Mouse (Mus musculus) neural tube, embryonic 13.5 days (tissue): ENCODE measurements at regions not wholly inside any gene's neighbourhood (a gene's known extent, or its start where the extent isn't known, plus 50 kb on each side); places are given as distances from the start of the nearest gene placed in this dataset.
A peak's percentile ranks its signal among the peaks of the same experiment; 100 is the strongest.

Experiments
- ATAC-seq: fragments of 200-750 bp; cut with Nextera tagmentation; 2 replicates; pipeline ENCODE4 v1.8.0; 2017; ENCODE audit warnings: low read depth, mild to moderate bottlenecking, moderate TSS enrichment, moderate library complexity
- H3K27ac ChIP-seq: fragments of 300-500 bp; sonication (generic); replicated peaks from 2 replicates; pipeline ENCODE4 v1.5.1; 2015; ENCODE audit warnings: moderate library complexity, mild to moderate bottlenecking, inconsistent platforms
- H3K27me3 ChIP-seq: fragments of 300-500 bp; sonication (generic); 2 replicates; pipeline ENCODE4 v1.6.1; 2015; ENCODE audit warnings: mild to moderate bottlenecking, inconsistent platforms
- H3K36me3 ChIP-seq: fragments of 300-500 bp; sonication (generic); 2 replicates; pipeline ENCODE4 v1.6.1; 2015; ENCODE audit warnings: mild to moderate bottlenecking, inconsistent platforms
- H3K4me1 ChIP-seq: fragments of 300-500 bp; sonication (generic); replicated peaks from 2 replicates; pipeline ENCODE4 v1.6.1; 2015; ENCODE audit warnings: inconsistent platforms
- H3K4me2 ChIP-seq: fragments of 300-500 bp; sonication (generic); 2 replicates; pipeline ENCODE4 v1.6.1; 2015; ENCODE audit warnings: inconsistent platforms, mild to moderate bottlenecking, moderate library complexity
- H3K4me3 ChIP-seq: fragments of 300-500 bp; sonication (generic); 2 replicates; pipeline ENCODE4 v1.5.1; 2015; ENCODE audit warnings: mild to moderate bottlenecking, inconsistent platforms
- H3K9ac ChIP-seq: fragments of 300-500 bp; sonication (generic); 2 replicates; pipeline ENCODE4 v1.6.1; 2015; ENCODE audit warnings: moderate library complexity, mild to moderate bottlenecking, inconsistent platforms
- H3K9me3 ChIP-seq: fragments of 300-500 bp; sonication (generic); 2 replicates; pipeline ENCODE4 v1.6.1; 2016; ENCODE audit warnings: inconsistent platforms
- WGBS: fragments of 180-500 bp; shearing (Covaris S2); methylation state at CpG from one replicate; pipeline ENCODE4 v1.1.7; 2015; 5-methylcytosine and 5-hydroxymethylcytosine counted together

- no peak for ATAC-seq
- 80% methylated on average over 6 of the region's 6 CpGs for WGBS
- H3K4me2 ChIP-seq, result no peak overlapping the region
These were observed 446.5 kb downstream of the Tmem114 start for GRCm38 (mm10) chr16:7978466-7978865.

GRCm38 (mm10) chr16:7951616-7952015 lies 473.3 kb downstream of the Tmem114 start:
- H3K4me1 ChIP-seq, result 0 out of 2 replicates have a peak, but pooled peaks cover under 1% of the 10 kb centered on the region
- no peak overlapping the region for H3K9ac ChIP-seq
- no peaks in the 10 kb centered on the region for H3K27me3 ChIP-seq
- no peak overlapping the region for H3K27ac ChIP-seq
- no peak overlapping the region for H3K4me2 ChIP-seq
- no peaks in the 10 kb centered on the region for H3K9me3 ChIP-seq
- WGBS, result 76% methylated on average over 2 of the region's 2 CpGs
- no peak overlapping the region for H3K4me3 ChIP-seq
- no peaks in the 10 kb centered on the region for H3K36me3 ChIP-seq
- no peak for ATAC-seq

More at GRCm38 (mm10) chr16:7978466-7978865, 446.5 kb downstream of the Tmem114 start:
- Histone ChIP-seq H3K9ac (no peak overlapping the region), H3K4me3 (no peak overlapping the region), H3K27me3 (no peaks in the 10 kb centered on the region), H3K27ac (no peak overlapping the region), H3K9me3 (no peaks in the 10 kb centered on the region), H3K4me1 (0 out of 2 replicates have a peak, but pooled peaks cover 8% of the 10 kb centered on the region), H3K36me3 (no peaks in the 10 kb centered on the region)

DNA sequence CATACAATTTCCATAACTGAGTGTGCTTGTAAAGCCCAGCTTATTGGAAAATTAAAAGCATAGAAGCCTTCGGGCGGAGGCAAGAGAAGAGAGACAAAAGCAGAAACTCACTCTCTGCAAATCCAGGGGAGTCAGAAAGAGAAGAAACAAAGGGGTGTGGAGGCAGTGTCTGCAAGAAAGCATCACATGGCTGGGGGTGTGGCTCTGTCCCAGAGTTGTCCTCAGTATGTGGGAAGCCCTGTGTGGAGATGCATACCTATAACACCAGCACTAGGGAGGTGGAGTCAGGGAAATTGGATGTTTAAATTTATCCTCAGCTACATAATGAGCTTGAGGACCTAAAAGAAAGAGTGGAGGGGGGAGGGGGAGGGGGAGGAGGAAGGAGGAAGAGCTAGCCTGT lies 482.6 kb downstream of the Tmem114 start:
- peaks cover 7% of the 10 kb centered on the region; the same call in 1 of the 2 replicates for H3K4me1 ChIP-seq
- H3K4me2 ChIP-seq, result no peak overlapping the region
- H3K9me3 ChIP-seq, result no peaks in the 10 kb centered on the region
- H3K4me3 ChIP-seq, result no peak overlapping the region
- H3K27me3 ChIP-seq, result no peaks in the 10 kb centered on the region
- H3K27ac ChIP-seq, result no peak overlapping the region
- WGBS, result 81% methylated on average over 2 of the region's 2 CpGs
- no peak overlapping the region for H3K9ac ChIP-seq
- H3K36me3 ChIP-seq, result no peaks in the 10 kb centered on the region
- ATAC-seq, result no peak

DNA sequence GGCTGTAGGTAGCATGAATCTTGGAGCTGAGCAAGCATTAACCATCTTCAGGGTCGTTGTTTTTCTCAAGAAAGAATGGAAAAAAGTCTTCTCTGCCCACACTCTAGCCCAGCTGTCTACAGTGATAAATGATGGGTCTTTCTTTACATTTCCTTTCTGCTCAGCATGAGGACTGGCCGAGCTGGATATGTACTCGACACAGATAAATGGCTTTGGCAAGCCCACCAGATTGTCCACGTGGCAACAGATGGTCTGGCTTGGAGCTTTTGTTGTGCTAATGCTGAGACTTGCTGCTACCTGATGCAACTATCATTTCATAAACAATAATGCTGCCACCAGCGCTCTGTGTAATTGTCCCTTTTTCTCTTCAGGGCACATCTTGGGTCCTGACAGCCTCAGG lies 487.8 kb downstream of the Tmem114 start:
- no peaks in the 10 kb centered on the region; the same call in 1 of the 2 replicates for H3K27me3 ChIP-seq
- no peak overlapping the region for H3K4me2 ChIP-seq
- H3K36me3 ChIP-seq, result no peaks in the 10 kb centered on the region
- no peaks in the 10 kb centered on the region for H3K4me1 ChIP-seq
- H3K4me3 ChIP-seq, result no peak overlapping the region
- 14% methylated on average over 5 of the region's 5 CpGs for WGBS
- no peak overlapping the region for H3K27ac ChIP-seq
- no peak overlapping the region for H3K9ac ChIP-seq
- no peaks in the 10 kb centered on the region for H3K9me3 ChIP-seq
- ATAC-seq, result no peak

DNA sequence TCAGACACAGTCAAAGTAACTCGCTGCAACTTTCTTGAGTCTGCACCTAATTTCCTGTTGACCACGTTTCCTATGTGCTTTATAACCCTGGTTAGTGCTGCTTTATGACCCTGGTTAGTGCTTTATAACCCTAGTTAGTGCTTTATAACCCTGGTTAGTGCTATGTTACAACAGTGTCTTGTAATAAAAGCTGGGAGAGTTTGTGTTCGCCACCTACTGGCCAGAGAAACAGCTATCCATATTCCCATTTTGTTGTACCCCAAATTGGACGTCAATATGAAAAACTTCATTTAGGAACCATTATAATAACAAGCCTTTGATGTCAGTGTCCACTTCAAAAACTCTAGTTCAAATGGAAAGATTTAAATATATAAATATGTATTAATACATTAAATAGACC lies 492.6 kb downstream of the Tmem114 start:
- Histone ChIP-seq H3K36me3 (no peaks in the 10 kb centered on the region), H3K4me1 (0 out of 2 replicates have a peak, but pooled peaks cover 9% of the 10 kb centered on the region), H3K27ac (no peak overlapping the region), H3K9me3 (no peaks in the 10 kb centered on the region), H3K9ac (no peak overlapping the region), H3K4me3 (no peak overlapping the region), H3K27me3 (no peaks in the 10 kb centered on the region; the same call in 1 of the 2 replicates), H3K4me2 (no peak overlapping the region)
- no peak for ATAC-seq
- WGBS, result 14% methylated on average over 4 of the region's 4 CpGs

DNA sequence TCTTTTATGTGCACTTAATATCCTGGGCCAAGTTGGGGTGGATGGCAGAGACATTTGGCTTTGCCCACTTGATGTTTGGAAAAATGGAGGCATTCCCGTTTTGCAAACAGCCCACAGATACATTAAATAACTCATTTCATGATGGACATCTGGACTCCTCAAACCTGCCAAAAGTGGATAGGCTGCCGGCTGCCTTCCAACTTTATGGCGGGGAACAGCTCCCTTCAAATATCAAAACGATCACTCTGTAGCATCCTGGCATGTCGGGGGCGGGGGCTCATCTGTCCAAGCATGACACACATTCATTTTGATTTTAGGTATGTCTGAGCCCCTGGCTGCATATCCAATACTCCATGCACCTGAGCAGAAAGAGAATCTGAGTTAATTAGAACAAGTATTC lies 493.3 kb downstream of the Tmem114 start:
- no peak overlapping the region for H3K9ac ChIP-seq
- ATAC-seq, result no peak
- 77% methylated on average over 6 of the region's 6 CpGs for WGBS
- no peak overlapping the region for H3K4me2 ChIP-seq
- no peak overlapping the region for H3K27ac ChIP-seq
- no peaks in the 10 kb centered on the region for H3K36me3 ChIP-seq
- no peaks in the 10 kb centered on the region for H3K9me3 ChIP-seq
- no peaks in the 10 kb centered on the region; the same call in 1 of the 2 replicates for H3K27me3 ChIP-seq
- H3K4me3 ChIP-seq, result no peak overlapping the region
- 0 out of 2 replicates have a peak, but pooled peaks cover 9% of the 10 kb centered on the region for H3K4me1 ChIP-seq

DNA sequence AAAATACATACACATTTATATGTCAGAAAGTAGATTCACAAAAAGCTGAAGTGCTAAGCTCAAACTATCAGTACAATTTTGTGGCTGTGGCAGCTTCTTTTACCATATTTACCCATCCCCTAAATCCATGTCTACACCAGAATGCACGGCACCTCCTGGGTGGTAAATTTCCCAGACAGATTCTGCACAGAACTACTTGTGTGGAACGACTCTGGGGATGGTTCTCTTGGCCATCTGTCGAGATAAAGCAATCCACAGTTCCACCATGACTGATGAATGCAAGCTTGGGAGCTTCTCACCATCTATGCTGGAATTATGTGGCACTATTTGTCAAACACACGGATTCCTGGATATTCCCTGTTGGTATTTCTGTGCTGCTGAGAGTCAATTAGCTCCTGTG lies 495.8 kb downstream of the Tmem114 start:
- 51% methylated on average over 4 of the region's 4 CpGs for WGBS
- Histone ChIP-seq H3K27me3 (no peaks in the 10 kb centered on the region), H3K9ac (no peak overlapping the region), H3K4me1 (0 out of 2 replicates have a peak, but pooled peaks cover 9% of the 10 kb centered on the region), H3K36me3 (no peaks in the 10 kb centered on the region), H3K9me3 (no peaks in the 10 kb centered on the region), H3K4me2 (no peak overlapping the region), H3K4me3 (no peak overlapping the region), H3K27ac (no peak overlapping the region)
- ATAC-seq, result no peak

DNA sequence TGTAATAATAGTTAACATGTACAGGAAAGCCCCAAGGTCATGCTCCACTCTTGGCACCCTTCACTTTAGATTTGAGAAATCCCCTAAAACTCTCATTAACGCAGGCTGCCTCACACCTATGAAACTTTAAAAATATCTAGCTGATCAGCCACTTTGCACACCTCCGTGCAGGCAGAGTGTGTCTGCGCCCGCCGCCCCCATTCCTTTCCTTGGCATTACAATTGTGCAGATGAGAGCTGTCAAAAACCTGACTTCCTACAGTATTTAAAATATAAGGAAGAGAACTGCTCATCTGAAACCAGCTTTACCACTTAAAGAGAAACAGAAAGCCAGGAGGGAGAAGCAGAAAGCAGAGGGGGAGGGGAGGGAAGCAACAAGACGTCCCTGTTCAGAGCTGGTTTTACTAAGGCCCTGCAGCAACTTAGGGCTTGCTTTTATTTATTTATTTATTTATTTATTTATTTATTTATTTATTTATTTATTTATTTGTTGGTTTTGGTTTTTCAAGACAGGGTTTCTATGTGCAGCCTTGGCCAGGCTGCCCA lies 496.5 kb downstream of the Tmem114 start:
- 0 out of 2 replicates have a peak, but pooled peaks cover 9% of the 10 kb centered on the region for H3K4me1 ChIP-seq
- no peak overlapping the region for H3K4me3 ChIP-seq
- 82% methylated on average over 6 of the region's 6 CpGs for WGBS
- no peaks in the 10 kb centered on the region for H3K27me3 ChIP-seq
- ATAC-seq, result no peak
- H3K27ac ChIP-seq, result no peak overlapping the region
- H3K36me3 ChIP-seq, result no peaks in the 10 kb centered on the region
- H3K9me3 ChIP-seq, result no peaks in the 10 kb centered on the region
- H3K4me2 ChIP-seq, result no peak overlapping the region
- H3K9ac ChIP-seq, result no peak overlapping the region

DNA sequence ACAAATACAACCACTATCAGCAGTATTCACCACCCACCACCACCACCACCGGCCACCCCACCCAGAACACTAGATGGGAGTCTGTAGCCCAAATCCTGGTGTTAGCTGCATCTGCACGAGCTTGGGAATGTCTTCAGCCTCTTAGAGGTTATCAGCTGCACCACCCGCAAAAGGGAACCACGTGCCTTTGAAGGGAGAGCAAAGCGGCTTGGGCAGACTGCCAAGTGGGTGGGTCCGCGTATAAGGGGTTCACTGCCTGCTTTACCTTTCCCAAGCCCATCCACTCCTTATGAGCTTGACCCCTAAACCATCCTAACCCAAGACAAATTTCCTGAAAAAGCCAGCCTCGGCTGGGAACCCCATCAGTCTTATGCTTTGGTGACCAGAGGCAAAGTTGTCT lies 497.2 kb downstream of the Tmem114 start:
- no peak overlapping the region for H3K4me3 ChIP-seq
- no peak for ATAC-seq
- H3K4me1 ChIP-seq, result 0 out of 2 replicates have a peak, but pooled peaks cover 9% of the 10 kb centered on the region
- no peak overlapping the region for H3K4me2 ChIP-seq
- no peak overlapping the region for H3K9ac ChIP-seq
- H3K36me3 ChIP-seq, result no peaks in the 10 kb centered on the region
- no peaks in the 10 kb centered on the region for H3K9me3 ChIP-seq
- no peak overlapping the region for H3K27ac ChIP-seq
- WGBS, result 70% methylated on average over 8 of the region's 8 CpGs
- H3K27me3 ChIP-seq, result no peaks in the 10 kb centered on the region

DNA sequence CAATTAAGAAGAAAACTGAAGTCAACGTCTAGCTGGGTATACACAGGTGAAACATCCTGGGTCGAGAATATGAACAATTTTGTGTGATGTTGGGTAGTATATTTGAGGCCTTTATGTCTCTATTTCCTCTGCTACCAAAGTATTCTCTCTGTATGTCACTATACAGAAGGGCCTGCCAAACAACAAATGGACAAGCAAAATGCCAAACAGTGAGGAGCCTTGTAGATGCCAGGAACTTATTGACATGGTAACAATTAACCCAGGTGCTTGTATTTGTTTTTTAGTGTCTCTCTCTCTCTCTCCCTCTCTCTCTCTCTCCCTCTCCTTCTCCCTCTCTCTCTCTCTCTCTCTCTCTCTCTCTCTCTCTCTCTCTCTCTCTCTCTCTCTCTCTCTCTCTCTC lies 529.1 kb downstream of the Tmem114 start:
- no peaks in the 10 kb centered on the region for H3K9me3 ChIP-seq
- H3K27ac ChIP-seq, result no peak overlapping the region
- no peaks in the 10 kb centered on the region for H3K4me1 ChIP-seq
- no peak overlapping the region for H3K9ac ChIP-seq
- H3K4me3 ChIP-seq, result no peak overlapping the region
- no peaks in the 10 kb centered on the region for H3K27me3 ChIP-seq
- ATAC-seq, result no peak
- no peaks in the 10 kb centered on the region for H3K36me3 ChIP-seq
- no peak overlapping the region for H3K4me2 ChIP-seq
- 85% methylated on average over 2 of the region's 2 CpGs for WGBS

GRCm38 (mm10) chr16:7892799-7893198 lies 532.1 kb downstream of the Tmem114 start:
- H3K9ac ChIP-seq, result no peak overlapping the region
- no peaks in the 10 kb centered on the region for H3K4me1 ChIP-seq
- H3K36me3 ChIP-seq, result no peaks in the 10 kb centered on the region
- H3K4me3 ChIP-seq, result no peak overlapping the region
- H3K4me2 ChIP-seq, result no peak overlapping the region
- 82% methylated on average over 5 of the region's 5 CpGs for WGBS
- H3K27me3 ChIP-seq, result no peaks in the 10 kb centered on the region
- no peak overlapping the region for H3K27ac ChIP-seq
- no peaks in the 10 kb centered on the region for H3K9me3 ChIP-seq
- no peak for ATAC-seq

GRCm38 (mm10) chr16:7863406-7863805 lies 561.5 kb downstream of the Tmem114 start:
- Histone ChIP-seq H3K4me2 (no peak overlapping the region), H3K9me3 (no peaks in the 10 kb centered on the region), H3K9ac (no peak overlapping the region), H3K27ac (peak overlapping the region; percentile 39; the same call in 1 of the 2 replicates), H3K36me3 (no peaks in the 10 kb centered on the region), H3K4me1 (peaks cover 13% of the 10 kb centered on the region), H3K27me3 (no peaks in the 10 kb centered on the region), H3K4me3 (no peak overlapping the region)
- ATAC-seq, result no peak
- 94% methylated on average over 2 of the region's 2 CpGs for WGBS

GRCm38 (mm10) chr16:7839139-7839538 lies 585.8 kb downstream of the Tmem114 start:
- H3K4me3 ChIP-seq, result no peak overlapping the region
- H3K9me3 ChIP-seq, result no peaks in the 10 kb centered on the region
- ATAC-seq, result no peak
- WGBS, result 77% methylated on average over 5 of the region's 5 CpGs
- H3K27me3 ChIP-seq, result no peaks in the 10 kb centered on the region
- H3K4me1 ChIP-seq, result no peaks in the 10 kb centered on the region
- no peak overlapping the region for H3K4me2 ChIP-seq
- no peak overlapping the region for H3K27ac ChIP-seq
- H3K36me3 ChIP-seq, result no peaks in the 10 kb centered on the region
- H3K9ac ChIP-seq, result no peak overlapping the region
